Mouse (Mus musculus) kidney, embryonic 15.5 days (tissue): ENCODE measurements at regions not wholly inside any gene's neighbourhood (a gene's known extent, or its start where the extent isn't known, plus 50 kb on each side); places are given as distances from the start of the nearest gene placed in this dataset.

Experiments
- ATAC-seq: fragments of 200-750 bp; cut with Nextera tagmentation; replicated peaks from 2 replicates; pipeline ENCODE4 v1.8.0; 2017; ENCODE audit warnings: moderate TSS enrichment; ENCODE audit not compliant: low FRiP score
- H3K27ac ChIP-seq: fragments of 300-500 bp; sonication (generic); 2 replicates; pipeline ENCODE4 v1.5.1; 2015; ENCODE audit warnings: mild to moderate bottlenecking, inconsistent platforms
- H3K27me3 ChIP-seq: fragments of 300-500 bp; sonication (generic); 2 replicates; pipeline ENCODE4 v1.6.1; 2015; ENCODE audit warnings: inconsistent platforms
- H3K36me3 ChIP-seq: fragments of 300-500 bp; sonication (generic); 2 replicates; pipeline ENCODE4 v1.6.1; 2015; ENCODE audit warnings: inconsistent platforms
- H3K4me1 ChIP-seq: fragments of 300-500 bp; sonication (generic); 2 replicates; pipeline ENCODE4 v1.6.1; 2015; ENCODE audit warnings: inconsistent platforms
- H3K4me2 ChIP-seq: fragments of 300-500 bp; sonication (generic); 2 replicates; pipeline ENCODE4 v1.6.1; 2015; ENCODE audit warnings: moderate library complexity, mild to moderate bottlenecking, inconsistent platforms
- H3K4me3 ChIP-seq: fragments of 300-500 bp; sonication (generic); replicated peaks from 2 replicates; pipeline ENCODE4 v1.5.1; 2015; ENCODE audit warnings: mild to moderate bottlenecking, inconsistent platforms
- H3K9ac ChIP-seq: fragments of 300-500 bp; sonication (generic); 2 replicates; pipeline ENCODE4 v1.6.1; 2015; ENCODE audit warnings: mild to moderate bottlenecking, inconsistent platforms
- H3K9me3 ChIP-seq: fragments of 300-500 bp; sonication (generic); replicated peaks from 2 replicates; pipeline ENCODE4 v1.6.1; 2016; ENCODE audit warnings: inconsistent platforms
- WGBS: fragments of 180-500 bp; shearing (Covaris S2); methylation state at CpG from one replicate; pipeline ENCODE4 v1.1.7; 2015; ENCODE audit warnings: mixed read lengths; 5-methylcytosine and 5-hydroxymethylcytosine counted together

- Histone ChIP-seq H3K4me3 (no peak overlapping the region), H3K9ac (no peak overlapping the region), H3K36me3 (no peaks in the 10 kb centered on the region), H3K4me1 (0 out of 2 replicates have a peak, but pooled peaks cover 5% of the 10 kb centered on the region), H3K27me3 (no peaks in the 10 kb centered on the region), H3K27ac (no peak overlapping the region), H3K9me3 (no peaks in the 10 kb centered on the region), H3K4me2 (no peak overlapping the region)
- no peak for ATAC-seq
- 66% methylated on average over 7 of the region's 7 CpGs for WGBS
These were observed 261.7 kb upstream of the Usp24 start for GRCm38 (mm10) chr4:106054324-106054723.

GRCm38 (mm10) chr4:106062651-106063050 lies 253.4 kb upstream of the Usp24 start:
- peaks cover 17% of the 10 kb centered on the region for H3K4me1 ChIP-seq
- H3K9ac ChIP-seq = no peak overlapping the region
- H3K27ac ChIP-seq = no peak overlapping the region
- WGBS = 80% methylated on average over 12 of the region's 12 CpGs
- no peak overlapping the region for H3K4me2 ChIP-seq
- no peaks in the 10 kb centered on the region for H3K36me3 ChIP-seq
- 0 out of 2 replicates have a peak, but pooled peaks cover 3% of the 10 kb centered on the region for H3K27me3 ChIP-seq
- no peak overlapping the region for H3K4me3 ChIP-seq
- no peak for ATAC-seq
- no peaks in the 10 kb centered on the region for H3K9me3 ChIP-seq

- no peak overlapping the region for H3K4me3 ChIP-seq
- ATAC-seq = no peak
- WGBS = 47% methylated on average over 6 of the region's 6 CpGs
- 0 out of 2 replicates have a peak, but pooled peaks cover 3% of the 10 kb centered on the region for H3K27me3 ChIP-seq
- H3K4me1 ChIP-seq = peaks cover 17% of the 10 kb centered on the region
- no peak overlapping the region for H3K9ac ChIP-seq
- no peaks in the 10 kb centered on the region for H3K9me3 ChIP-seq
- no peaks in the 10 kb centered on the region for H3K36me3 ChIP-seq
- H3K4me2 ChIP-seq = no peak overlapping the region
- no peak overlapping the region for H3K27ac ChIP-seq
These were observed 252.1 kb upstream of the Usp24 start for GRCm38 (mm10) chr4:106063851-106064382.

- Histone ChIP-seq H3K36me3 (no peaks in the 10 kb centered on the region), H3K4me3 (no peak overlapping the region), H3K9me3 (no peaks in the 10 kb centered on the region), H3K9ac (no peak overlapping the region), H3K4me2 (no peak overlapping the region), H3K27ac (0 out of 2 replicates have a peak overlapping the region, but pooled peaks have one; percentile 10), H3K4me1 (peaks cover 14% of the 10 kb centered on the region), H3K27me3 (0 out of 2 replicates have a peak, but pooled peaks cover 3% of the 10 kb centered on the region)
- 62% methylated on average over 9 of the region's 9 CpGs for WGBS
- ATAC-seq = no peak
These were observed 249.0 kb upstream of the Usp24 start for GRCm38 (mm10) chr4:106067023-106067422.

GRCm38 (mm10) chr4:106083546-106083945 lies 232.5 kb upstream of the Usp24 start:
- Histone ChIP-seq H3K9ac (no peak overlapping the region), H3K27ac (no peak overlapping the region), H3K4me2 (no peak overlapping the region), H3K36me3 (no peaks in the 10 kb centered on the region), H3K4me3 (no peak overlapping the region), H3K9me3 (no peaks in the 10 kb centered on the region), H3K27me3 (no peaks in the 10 kb centered on the region), H3K4me1 (no peaks in the 10 kb centered on the region)
- no peak for ATAC-seq

GRCm38 (mm10) chr4:106091927-106092675 lies 223.9 kb upstream of the Usp24 start:
- Histone ChIP-seq H3K4me1 (peaks cover 38% of the 10 kb centered on the region), H3K27ac (peak overlapping the region; percentile 89), H3K36me3 (no peaks in the 10 kb centered on the region), H3K4me3 (no peak overlapping the region), H3K9me3 (no peaks in the 10 kb centered on the region), H3K4me2 (peak overlapping the region; percentile 39), H3K9ac (0 out of 2 replicates have a peak overlapping the region, but pooled peaks have one; percentile 14), H3K27me3 (no peaks in the 10 kb centered on the region)
- ATAC-seq = peak; percentile 79
- 8% methylated on average over 9 of the region's 9 CpGs for WGBS

GRCm38 (mm10) chr4:106092676-106093070 lies 223.3 kb upstream of the Usp24 start:
- no peaks in the 10 kb centered on the region for H3K27me3 ChIP-seq

GRCm38 (mm10) chr4:106093252-106093651 lies 222.8 kb upstream of the Usp24 start:
- Histone ChIP-seq H3K9ac (no peak overlapping the region), H3K4me2 (no peak overlapping the region), H3K27ac (no peak overlapping the region; the same call in 1 of the 2 replicates), H3K9me3 (no peaks in the 10 kb centered on the region), H3K27me3 (no peaks in the 10 kb centered on the region), H3K36me3 (no peaks in the 10 kb centered on the region), H3K4me3 (no peak overlapping the region), H3K4me1 (peaks cover 38% of the 10 kb centered on the region)
- ATAC-seq = no peak
- 85% methylated on average over 2 of the region's 2 CpGs for WGBS

More at GRCm38 (mm10) chr4:106092676-106093070, 223.3 kb upstream of the Usp24 start:
- Histone ChIP-seq H3K4me3 (no peak overlapping the region), H3K4me2 (peak overlapping the region; percentile 39), H3K9me3 (no peaks in the 10 kb centered on the region), H3K9ac (0 out of 2 replicates have a peak overlapping the region, but pooled peaks have one; percentile 14), H3K27ac (peak overlapping the region; percentile 89), H3K4me1 (peaks cover 38% of the 10 kb centered on the region), H3K36me3 (no peaks in the 10 kb centered on the region)
- ATAC-seq = no peak; the same call in 1 of the 2 replicates
- 64% methylated on average over 6 of the region's 6 CpGs for WGBS

- Histone ChIP-seq H3K4me2 (no peak overlapping the region), H3K9me3 (no peaks in the 10 kb centered on the region), H3K4me1 (peaks cover 38% of the 10 kb centered on the region), H3K27ac (peak overlapping the region; percentile 56; the same call in 1 of the 2 replicates), H3K36me3 (no peaks in the 10 kb centered on the region), H3K9ac (no peak overlapping the region), H3K4me3 (no peak overlapping the region), H3K27me3 (no peaks in the 10 kb centered on the region)
- WGBS = 80% methylated on average over 11 of the region's 11 CpGs
- ATAC-seq = no peak
These were observed 221.0 kb upstream of the Usp24 start for GRCm38 (mm10) chr4:106094882-106095556.

GRCm38 (mm10) chr4:106096130-106096529 lies 219.9 kb upstream of the Usp24 start:
- Histone ChIP-seq H3K4me1 (peaks cover 41% of the 10 kb centered on the region), H3K9me3 (no peaks in the 10 kb centered on the region), H3K36me3 (no peaks in the 10 kb centered on the region), H3K4me3 (no peak overlapping the region), H3K4me2 (no peak overlapping the region), H3K27ac (peak overlapping the region; percentile 56; the same call in 1 of the 2 replicates), H3K9ac (no peak overlapping the region), H3K27me3 (no peaks in the 10 kb centered on the region)
- 32% methylated on average over 3 of the region's 3 CpGs for WGBS
- 0 out of 2 replicates have a peak, but pooled peaks have one; percentile 17 for ATAC-seq

- Histone ChIP-seq H3K27me3 (no peaks in the 10 kb centered on the region), H3K36me3 (no peaks in the 10 kb centered on the region), H3K4me2 (no peak overlapping the region), H3K27ac (no peak overlapping the region), H3K9ac (no peak overlapping the region), H3K4me1 (peaks cover 43% of the 10 kb centered on the region), H3K4me3 (no peak overlapping the region), H3K9me3 (no peaks in the 10 kb centered on the region)
- ATAC-seq = no peak
- WGBS = 88% methylated on average over 1 of the region's 1 CpGs
These were observed 218.2 kb upstream of the Usp24 start for GRCm38 (mm10) chr4:106097846-106098245.
